Mouse (Mus musculus): ENCODE results near the gene Papolb.
A peak's percentile ranks its signal among the peaks of the same experiment; 100 is the strongest.

Gene Papolb

GRCm38 (mm10) chr5:142520360-142520759 lies 9.5 kb downstream of the Papolb start:
- DNase-seq (ENCODE audit: low read depth) = no peak

GRCm38 (mm10) chr5:142518973-142519372 lies 10.9 kb downstream of the Papolb start:
- DNase-seq (ENCODE audit: low read depth) = no peak

- DNase-seq (ENCODE audit: low read depth) = no peak
Measured at GRCm38 (mm10) chr5:142512112-142512511, 17.8 kb downstream of the Papolb start.

GRCm38 (mm10) chr5:142510061-142510414 lies 19.8 kb downstream of the Papolb start:
- no peak for DNase-seq (ENCODE audit: low read depth)

- DNase-seq (ENCODE audit: low read depth) = no peak
Measured at GRCm38 (mm10) chr5:142509141-142510060, 20.5 kb downstream of the Papolb start.

GRCm38 (mm10) chr5:142505695-142506423 lies 24.0 kb downstream of the Papolb start:
- no peak for DNase-seq (ENCODE audit: low read depth)

- no peak for DNase-seq (ENCODE audit: low read depth)
Measured at GRCm38 (mm10) chr5:142504175-142504574, 25.7 kb downstream of the Papolb start.

GRCm38 (mm10) chr5:142502414-142502813 lies 27.5 kb downstream of the Papolb start:
- DNase-seq (ENCODE audit: low read depth) = peak; percentile 68

- DNase-seq (ENCODE audit: low read depth) = no peak
Measured at GRCm38 (mm10) chr5:142500918-142501317, 29.0 kb downstream of the Papolb start.

GRCm38 (mm10) chr5:142498964-142499363 lies 30.9 kb downstream of the Papolb start:
- DNase-seq (ENCODE audit: low read depth) = no peak

- DNase-seq (ENCODE audit: low read depth) = no peak
Measured at GRCm38 (mm10) chr5:142495321-142496096, 34.4 kb downstream of the Papolb start.

- DNase-seq (ENCODE audit: low read depth) = no peak
Measured at GRCm38 (mm10) chr5:142493307-142493706, 36.6 kb downstream of the Papolb start.

- DNase-seq (ENCODE audit: low read depth) = peak; percentile 36
Measured at GRCm38 (mm10) chr5:142489955-142490707, 39.7 kb downstream of the Papolb start.

- no peak for DNase-seq (ENCODE audit: low read depth)
Measured at GRCm38 (mm10) chr5:142486654-142487053, 43.2 kb downstream of the Papolb start.

GRCm38 (mm10) chr5:142483581-142483980 lies 46.3 kb downstream of the Papolb start:
- no peak for DNase-seq (ENCODE audit: low read depth)

- no peak for DNase-seq (ENCODE audit: low read depth)
Measured at GRCm38 (mm10) chr5:142482512-142482911, 47.4 kb downstream of the Papolb start.

- peak; percentile 45 for DNase-seq (ENCODE audit: low read depth)
Measured at GRCm38 (mm10) chr5:142478829-142479435, 50.9 kb downstream of the Papolb start.

- DNase-seq (ENCODE audit: low read depth) = no peak
Measured at GRCm38 (mm10) chr5:142477866-142478615, 51.8 kb downstream of the Papolb start.

GRCm38 (mm10) chr5:142477346-142477745 lies 52.5 kb downstream of the Papolb start:
- no peak for DNase-seq (ENCODE audit: low read depth)

Measured in fibroblast of lung, adult 2 months (primary cell).